Mouse (Mus musculus) brain, embryonic 14.5 days (tissue): ENCODE results near the gene Exoc6.

Source experiments
- CTCF ChIP-seq: fragments of 200-500 bp; IDR thresholded peaks from 2 replicates; pipeline ENCODE4 v1.5.1; 2012; ENCODE audit warnings: inconsistent platforms, mild to moderate bottlenecking, moderate library complexity, borderline replicate concordance; ENCODE audit not compliant: insufficient read depth, insufficient read length; ENCODE audit errors: extremely low read depth
- POLR2A ChIP-seq: fragments of 200-500 bp; IDR thresholded peaks from 2 replicates; pipeline ENCODE4 v1.6.1; 2012; ENCODE audit warnings: mild to moderate bottlenecking, inconsistent platforms, borderline replicate concordance; ENCODE audit not compliant: poor library complexity, insufficient read depth, insufficient read length, severe bottlenecking; ENCODE audit errors: extremely low read depth

GRCm38 (mm10) chr19:37520740-37521433 lies 29.3 kb upstream of the Exoc6 start:
- no peak for TF ChIP-seq CTCF
- TF ChIP-seq POLR2A, result no peak
